Mouse (Mus musculus) embryonic fibroblast, embryonic 13.5 days (primary cell): ENCODE measurements around the gene Rasgef1b.

Source experiments
- CTCF ChIP-seq: IDR thresholded peaks from 2 replicates; pipeline ENCODE4 v1.5.1; 2011; ENCODE audit warnings: mild to moderate bottlenecking, control low read depth, low read length, moderate library complexity, borderline replicate concordance; ENCODE audit not compliant: insufficient read depth
- POLR2A ChIP-seq: IDR thresholded peaks from 2 replicates; pipeline ENCODE4 v1.6.1; 2011; ENCODE audit warnings: low read depth, mild to moderate bottlenecking, control low read depth, low read length, moderate library complexity

DNA sequence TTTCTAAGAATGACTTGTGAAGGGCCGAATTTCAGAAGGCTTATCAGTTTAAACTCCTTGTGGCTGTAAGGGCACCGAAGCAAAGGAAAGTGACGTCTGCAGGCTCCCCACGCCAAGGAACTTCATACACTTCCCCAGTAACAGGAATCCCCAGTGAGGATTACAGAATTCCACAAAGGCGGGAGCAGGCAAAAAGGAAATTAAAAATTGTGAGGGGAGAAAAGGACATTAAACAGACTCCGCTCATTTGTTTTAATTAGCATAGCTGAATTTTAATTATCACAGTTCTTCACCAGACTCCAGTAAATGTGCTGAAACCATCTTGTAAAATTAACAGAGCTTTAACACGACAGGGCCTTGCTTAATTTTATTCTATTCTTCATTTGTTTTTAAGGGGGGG is 17.2 kb upstream of the Rasgef1b start:
- TF ChIP-seq POLR2A, result no peak
- TF ChIP-seq CTCF, result no peak
